Mouse (Mus musculus) thymus, postnatal 0 days (tissue): ENCODE measurements around the gene Tk1. TPM values are rescaled to one million over a fixed set of nuclear protein-coding genes. Genes with fewer than 3 reads are reported as not detected.
"Not testable (repeated sequence)": the region's sequence is repeated elsewhere in the genome, so short reads cannot be mapped to it uniquely, and the experiment has no call there.

Experiments
- DNase-seq: peaks from one replicate; pipeline ENCODE4 v3.0.0-alpha.2; 2015; ENCODE audit warnings: low spot score
- polyA plus RNA-seq: library from polyadenylated mRNA; unstranded; fragments of >200 nt; fragmentation: Nextera tagmentation; extraction: Ambion mirVana; gene quantifications from 2 replicates; pipeline ENCODE4 v1.2.1, GENCODE M21; 2015

Tk1 gene
- polyA plus RNA-seq, 1 experiment from 2014 or later = 133 TPM

DNA sequence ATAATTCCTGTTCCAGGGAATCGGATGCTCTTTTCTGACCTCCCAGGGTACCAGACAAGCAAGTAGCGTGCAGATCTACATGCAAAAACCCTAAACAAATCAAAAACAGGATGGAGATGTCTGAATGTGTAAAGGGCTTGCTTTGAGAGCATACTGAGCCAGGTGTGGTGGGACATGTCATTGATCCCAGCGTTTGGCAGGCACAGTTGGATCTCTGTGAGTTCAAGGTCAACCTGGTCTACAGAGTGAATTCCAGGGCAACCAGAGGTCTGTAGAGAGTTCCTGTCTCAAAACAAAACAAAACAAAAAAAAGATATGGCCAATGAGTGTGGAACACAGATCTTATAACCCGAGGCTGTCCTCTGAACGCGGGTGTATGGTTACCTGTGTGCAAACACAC lies 2.5 kb downstream of the Tk1 start:
- DNase-seq = no peak

DNA sequence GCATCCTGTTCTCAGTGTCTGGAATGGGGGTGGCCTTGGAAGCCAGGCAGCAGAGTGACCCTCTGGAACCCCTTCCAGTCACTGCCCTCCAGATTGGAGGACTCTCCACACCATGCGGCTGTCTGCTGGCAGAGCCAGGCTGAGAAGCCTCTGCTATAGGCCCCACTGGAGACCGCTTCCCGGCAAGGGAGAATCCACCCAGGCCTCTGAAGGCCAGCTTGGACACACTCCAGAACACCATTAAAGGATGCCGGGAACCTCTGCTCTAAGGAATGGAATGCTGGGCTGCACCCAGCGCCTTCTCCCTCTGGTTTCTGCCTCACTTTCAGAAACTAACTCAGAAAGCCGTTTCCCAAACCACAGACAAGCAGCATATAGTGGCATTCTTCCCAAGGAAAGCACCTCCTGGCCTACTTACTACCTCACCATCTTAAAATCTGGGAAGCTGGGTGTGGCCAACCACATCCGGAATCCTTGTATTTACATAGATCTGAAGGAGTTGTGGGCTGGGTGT lies 3.1 kb downstream of the Tk1 start:
- DNase-seq = no peak

DNA sequence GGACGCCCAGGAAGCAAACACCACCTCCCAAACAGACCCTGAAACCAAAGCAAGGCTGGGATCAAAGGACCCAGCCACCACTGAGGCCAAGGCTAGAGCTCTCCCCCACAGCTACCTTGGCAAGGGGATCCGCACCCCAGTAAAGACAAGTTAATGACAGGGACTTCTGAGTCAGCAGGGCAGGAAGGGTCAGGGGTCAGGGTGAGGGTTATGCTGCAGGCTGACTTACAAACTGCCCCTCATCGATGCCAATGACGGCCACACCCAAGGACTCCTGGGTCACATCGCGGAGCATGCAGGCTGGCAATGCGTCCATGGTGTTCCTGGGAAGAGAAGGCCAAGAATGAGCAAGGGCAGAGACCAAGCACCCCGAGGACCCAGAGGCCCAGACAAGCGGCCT lies 4.0 kb downstream of the Tk1 start:
- DNase-seq = no peak

DNA sequence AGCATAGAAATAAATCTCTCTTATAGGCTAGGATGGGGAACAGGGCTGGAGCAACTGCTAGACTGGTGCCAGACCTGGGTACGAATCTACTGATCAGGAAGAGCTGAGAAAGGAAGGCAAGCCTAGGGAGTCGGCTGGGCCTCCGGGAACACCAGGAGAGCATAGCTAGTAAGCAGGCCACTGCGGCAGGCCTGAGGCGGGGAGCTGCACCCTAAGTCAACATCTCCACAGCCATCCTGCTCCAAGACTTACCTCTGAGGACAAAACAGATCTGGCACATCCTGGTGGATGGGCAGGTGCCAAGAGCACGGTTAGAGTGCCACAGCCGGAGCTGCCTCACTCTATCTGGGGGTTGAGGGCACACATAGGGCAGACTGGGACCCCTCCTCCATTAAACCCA lies 5.7 kb downstream of the Tk1 start:
- no peak for DNase-seq

DNA sequence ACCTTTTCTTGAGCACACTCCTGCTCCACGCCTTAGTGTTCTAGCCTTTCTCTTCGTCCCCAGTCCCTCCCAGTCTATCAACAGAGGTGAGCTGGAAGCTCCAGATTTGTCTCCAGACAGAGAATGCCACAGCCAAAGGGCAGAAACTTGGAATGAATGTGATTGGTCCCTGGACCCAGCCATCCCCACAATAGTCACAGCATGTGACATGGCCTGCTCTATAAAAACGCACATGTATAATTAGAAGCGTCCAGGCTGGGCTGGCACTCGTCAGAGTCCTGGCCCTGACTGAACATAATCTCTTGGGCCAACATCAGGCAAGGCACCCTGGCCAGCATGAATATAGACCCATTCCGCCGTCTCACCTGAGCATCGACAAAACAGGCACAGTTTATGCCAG lies 6.8 kb downstream of the Tk1 start:
- DNase-seq = no peak

DNA sequence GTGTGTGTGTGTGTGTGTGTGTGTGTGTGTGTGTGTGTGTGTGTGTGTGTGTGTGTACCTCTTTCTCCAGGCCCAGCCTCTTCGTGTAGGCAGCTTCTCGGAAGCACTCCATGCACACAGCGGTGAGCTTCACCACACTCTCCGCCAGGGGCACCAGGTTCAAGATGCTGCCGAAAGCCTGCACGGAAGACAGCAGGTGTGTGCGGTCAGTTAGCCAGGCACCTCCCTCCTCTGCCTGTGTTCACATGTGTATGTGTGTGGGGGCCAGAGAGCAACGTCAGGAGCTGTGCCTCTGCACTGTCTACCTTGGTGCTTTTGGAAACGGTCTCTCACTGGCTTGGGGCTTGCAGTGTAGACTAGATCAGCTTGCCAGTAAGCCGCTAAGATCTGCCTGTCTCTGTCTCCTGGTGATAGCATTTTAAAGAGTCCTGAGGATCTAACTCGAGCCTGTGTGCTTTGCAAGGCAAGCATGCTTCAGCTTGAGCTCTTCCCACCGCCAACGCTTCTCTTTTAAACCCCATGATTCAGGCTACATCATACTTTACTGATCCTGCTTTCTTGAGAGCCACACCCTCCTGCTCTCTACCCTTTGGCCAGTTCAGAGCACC lies 9.4 kb downstream of the Tk1 start:
- no peak for DNase-seq

DNA sequence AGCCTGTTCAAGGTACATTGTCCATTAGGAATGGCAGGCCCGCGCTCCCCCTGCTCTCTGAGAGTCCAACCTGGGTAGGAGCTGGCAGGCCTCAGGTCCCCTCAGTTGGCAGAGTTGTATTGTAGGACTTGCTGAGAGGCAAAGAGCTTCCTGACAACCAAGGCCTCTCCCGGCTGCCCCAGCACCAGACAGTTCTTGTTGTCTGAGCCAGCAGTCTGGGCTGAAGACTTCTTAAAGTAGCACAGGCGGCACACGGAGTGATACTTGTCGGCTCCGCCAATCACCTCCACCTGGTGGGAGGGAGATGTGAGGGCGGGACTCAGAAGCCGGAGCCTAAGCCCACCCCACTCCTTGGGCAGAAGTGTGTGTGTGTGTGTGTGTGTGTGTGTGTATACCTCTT lies 10.0 kb downstream of the Tk1 start:
- DNase-seq = not testable (repeated sequence)

DNA sequence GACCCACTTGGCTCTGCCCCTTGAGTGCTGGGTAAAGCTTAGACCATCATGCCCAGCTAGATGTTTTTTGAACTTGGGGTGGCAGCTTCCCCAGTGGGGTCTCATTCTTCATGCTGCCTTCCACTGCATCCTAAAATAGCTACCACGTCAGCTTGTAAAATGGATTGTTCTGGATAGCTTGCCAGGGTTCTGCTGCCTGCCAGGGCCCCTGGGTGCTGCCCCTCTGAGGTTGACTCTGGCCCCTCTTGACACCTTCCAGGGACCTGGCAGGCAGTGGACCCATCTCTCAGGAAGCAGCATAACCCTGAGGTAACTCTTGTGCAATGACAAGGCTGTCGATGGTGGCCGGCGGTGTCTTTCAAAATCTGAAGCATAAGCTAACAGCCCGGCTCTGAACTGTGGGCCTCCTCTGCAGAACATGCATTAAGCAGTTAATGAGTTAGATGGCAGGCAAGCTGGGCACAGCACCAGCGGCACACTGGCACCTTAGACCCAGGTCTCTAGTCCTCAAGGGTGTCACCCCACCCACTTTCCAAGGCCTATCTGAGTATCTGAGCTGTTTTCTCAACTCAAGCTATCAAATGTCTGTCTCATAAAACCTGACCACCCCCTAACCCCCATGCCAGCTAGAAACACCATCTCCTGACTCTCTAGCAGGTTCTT lies 11.1 kb downstream of the Tk1 start:
- no peak for DNase-seq

DNA sequence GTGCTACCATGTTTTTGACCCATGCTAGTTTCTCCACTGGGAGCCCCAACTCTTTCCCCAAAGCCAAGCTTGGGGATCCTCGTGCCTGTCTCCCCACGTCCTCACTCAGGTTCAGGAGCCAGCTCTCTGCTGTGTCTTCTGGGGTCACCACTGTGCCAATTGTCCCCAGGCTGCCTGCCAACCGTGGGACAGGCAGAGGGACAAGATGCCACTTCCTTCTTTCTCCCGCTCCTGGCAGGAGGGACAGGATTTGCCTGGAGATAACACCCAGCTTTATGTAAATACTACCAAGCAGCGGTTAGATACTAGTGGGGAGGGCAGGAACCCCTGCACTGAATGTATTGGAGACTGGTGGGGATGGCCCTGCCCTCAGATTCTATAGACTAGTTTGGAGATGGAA lies 12.0 kb downstream of the Tk1 start:
- no peak for DNase-seq

DNA sequence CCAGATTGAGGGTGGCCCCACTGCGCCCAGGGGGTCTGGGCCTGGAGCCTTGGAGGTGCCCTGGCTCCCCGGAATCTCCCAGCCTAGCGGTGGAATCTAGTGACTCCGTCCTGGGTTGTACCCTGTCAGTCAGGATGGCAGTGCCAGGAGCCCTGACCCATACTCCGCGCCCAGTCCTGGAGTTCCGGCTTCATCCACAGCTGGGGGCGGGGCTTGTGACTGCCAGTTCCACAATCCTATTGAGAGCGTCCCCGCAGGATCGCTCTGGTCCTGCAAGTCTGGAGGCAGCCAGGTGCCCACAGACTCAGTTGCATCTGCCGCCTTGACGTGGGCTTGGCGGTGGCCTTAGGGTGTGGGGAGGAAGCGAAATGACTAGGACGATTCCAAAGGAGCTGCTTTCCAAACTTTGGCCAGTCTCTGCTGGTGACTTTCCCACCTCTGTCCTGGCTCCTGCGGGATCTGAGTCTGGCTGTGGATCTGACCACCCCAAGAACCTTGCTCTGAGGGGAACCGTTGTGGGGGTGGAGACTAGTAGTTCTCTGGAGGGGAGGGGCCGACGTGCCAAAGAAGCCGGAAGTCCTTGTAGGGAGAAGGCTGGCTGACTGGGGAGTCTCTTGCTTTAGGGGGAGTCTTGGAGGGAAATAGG lies 15.4 kb downstream of the Tk1 start:
- peak; percentile 87 for DNase-seq

DNA sequence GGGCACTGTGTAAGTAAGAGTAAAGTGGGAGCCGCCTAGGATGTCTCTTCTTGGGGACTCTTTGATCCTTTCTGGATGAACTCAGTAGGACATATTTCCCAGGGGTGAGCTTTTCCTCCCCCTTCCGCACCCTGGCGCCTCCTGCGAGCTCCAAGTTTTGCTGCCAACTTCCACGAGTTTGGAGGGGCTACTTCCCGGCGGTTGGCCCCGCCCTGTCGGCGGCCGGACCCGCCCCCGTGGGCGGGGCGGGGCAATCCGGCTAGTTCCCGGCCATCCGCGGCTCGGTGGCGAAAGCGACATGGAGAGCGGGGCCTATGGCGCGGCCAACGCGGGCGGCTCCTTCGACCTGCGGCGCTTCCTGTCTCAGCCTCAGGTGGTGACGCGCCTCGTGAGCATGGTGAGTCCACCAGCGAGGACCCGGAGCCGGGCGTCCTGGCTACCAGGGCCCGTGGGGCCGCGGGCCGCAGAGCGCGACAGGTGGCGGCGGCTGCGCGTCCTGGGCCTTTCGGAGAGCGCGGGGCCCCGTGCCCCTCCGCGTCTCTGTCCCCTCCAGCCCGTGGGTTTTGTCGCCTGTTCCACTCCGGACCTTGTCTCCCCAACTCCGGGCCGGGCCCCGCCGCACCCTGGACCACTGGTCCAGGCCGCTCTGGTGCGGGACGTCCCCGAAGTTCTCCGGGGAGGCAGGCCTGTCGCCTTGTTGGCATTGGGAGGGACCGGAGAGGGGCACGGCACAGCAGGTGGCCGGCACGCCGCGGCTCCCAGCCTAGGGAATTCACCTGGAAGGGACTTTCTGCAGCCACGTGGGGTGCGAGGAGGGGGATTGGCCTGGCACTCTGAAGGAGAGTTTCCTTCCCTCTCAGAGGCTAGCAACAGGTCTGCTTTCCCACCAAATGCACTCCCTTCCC lies 16.2 kb downstream of the Tk1 start, which contains the start of the genes Gm20708 and Syngr2:
Gene Gm20708, plus strand, starts transcription at position 262 of the 905 bp plus-strand sequence.
Gene Syngr2, plus strand, starts transcription at position 262 of the 905 bp plus-strand sequence.
- DNase-seq = peak; percentile 72

DNA sequence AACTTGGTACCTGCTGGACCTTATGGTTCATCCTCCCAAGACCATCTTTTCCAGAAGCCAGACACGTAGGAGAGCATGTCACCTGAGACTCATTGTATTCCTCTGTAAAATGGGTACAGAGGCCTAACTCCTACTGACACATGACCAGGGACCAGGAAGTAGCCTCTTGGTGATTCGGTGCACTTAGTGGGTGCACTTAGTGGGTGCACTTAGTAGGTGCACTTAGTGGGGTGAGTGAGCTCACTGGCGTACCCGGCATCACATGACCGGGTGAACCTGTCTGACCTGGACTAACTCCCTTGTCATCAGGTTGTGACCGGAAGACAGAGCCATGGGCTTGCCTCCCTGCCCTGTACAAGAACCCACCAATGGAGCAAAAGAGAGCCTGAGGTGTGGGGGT lies 19.1 kb downstream of the Tk1 start:
- no peak for DNase-seq

DNA sequence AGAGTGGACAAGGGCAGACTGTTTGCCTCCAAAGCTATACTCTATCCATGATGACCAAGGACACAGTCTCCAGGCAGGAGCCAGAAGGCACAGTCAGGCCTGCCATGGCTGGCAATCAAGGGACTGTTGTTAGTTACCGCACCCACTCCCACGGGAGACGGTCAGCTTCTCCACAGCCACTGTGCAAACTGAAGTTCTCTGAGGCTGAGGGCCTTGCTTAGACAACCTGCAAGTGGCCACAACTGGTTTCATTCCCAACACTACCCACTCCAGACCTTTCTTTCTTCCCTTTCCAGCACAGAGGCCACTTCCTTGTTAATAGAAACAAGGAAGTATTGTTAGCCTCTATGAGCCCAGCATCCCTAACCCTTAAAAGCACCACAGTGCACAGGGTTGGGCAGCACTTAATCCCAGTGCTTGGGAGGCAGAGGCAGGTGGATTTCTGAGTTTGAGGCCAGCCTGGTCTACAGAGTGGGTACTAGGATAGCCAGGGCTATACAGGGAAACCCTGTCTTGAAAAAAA lies 22.7 kb downstream of the Tk1 start:
- no peak for DNase-seq

DNA sequence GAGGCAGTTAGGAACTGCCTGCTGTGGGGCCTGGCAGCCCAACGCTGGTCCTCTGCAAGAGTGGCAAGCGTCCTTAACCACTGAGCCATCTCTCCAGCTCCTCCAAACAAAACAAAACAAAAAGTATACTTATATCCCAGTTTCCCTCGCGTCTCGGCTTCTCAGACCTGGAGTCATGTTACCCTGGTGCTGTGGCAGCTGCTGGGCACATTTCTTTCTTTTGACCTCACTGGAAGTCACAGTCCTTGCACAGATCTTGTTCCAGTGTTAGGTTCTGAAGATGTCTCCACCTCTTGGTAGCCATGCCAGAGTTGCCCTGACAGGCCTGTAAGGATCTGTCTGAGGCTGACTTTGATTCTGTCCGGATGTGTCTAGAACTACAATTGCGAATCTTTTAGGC lies 24.2 kb downstream of the Tk1 start:
- DNase-seq = no peak

DNA sequence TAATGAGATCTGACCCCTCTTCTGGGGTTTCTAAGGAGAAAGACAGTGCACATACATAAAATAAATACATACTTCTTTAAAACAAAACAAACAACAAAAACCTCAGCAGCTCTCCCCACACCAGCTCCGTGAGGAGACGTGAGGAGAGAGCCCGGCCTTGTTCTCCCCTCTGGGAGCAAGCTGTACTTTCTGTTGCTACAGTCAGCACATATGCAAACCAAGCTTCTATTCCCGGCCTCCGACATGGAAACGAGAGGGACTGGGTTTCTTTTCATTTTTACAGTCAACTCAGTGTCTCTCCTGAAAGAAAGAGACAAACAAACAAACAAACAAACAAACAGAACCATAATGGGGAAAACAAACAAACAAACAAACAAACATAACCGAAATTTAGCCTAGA lies 25.9 kb downstream of the Tk1 start:
- no peak for DNase-seq

DNA sequence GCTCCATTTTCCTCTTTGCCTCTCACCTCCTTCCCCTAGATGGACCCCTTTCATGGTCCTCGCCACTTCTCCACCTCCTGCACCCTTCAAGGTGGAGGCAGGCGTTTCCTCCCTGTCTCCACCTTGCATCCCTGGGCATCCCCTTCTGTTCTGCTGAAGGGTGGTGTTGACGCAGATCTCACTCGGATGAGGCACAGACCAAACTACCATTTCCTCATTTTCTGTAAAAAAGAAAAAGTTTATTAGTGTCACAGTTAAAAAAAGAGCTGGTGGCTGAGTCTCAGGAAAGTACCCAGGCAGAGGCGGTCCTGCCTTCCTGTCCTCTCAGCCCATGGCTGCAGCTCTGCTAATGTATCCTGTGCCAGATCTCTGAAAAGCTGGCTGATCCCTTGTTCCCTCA lies 26.7 kb downstream of the Tk1 start:
- no peak for DNase-seq

DNA sequence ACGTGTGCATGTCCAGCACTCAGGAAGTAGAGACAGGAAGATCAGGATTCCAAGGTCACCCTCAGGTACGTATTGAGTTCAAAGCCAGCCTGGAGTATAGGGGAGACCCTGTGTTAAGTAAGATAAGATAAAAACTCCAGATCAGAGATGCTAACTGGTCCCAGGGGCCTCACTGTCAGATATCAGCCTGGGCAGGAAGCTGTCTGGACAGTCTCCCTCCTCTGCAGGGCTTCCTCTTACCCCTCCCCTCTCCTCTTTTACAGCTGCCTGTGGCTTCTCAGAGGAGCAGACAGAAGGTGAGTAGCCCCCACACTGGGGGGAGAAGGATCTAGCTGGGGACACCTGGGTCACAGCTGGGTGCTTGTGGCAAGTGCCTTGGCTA lies 27.7 kb downstream of the Tk1 start:
- DNase-seq = peak; percentile 47

DNA sequence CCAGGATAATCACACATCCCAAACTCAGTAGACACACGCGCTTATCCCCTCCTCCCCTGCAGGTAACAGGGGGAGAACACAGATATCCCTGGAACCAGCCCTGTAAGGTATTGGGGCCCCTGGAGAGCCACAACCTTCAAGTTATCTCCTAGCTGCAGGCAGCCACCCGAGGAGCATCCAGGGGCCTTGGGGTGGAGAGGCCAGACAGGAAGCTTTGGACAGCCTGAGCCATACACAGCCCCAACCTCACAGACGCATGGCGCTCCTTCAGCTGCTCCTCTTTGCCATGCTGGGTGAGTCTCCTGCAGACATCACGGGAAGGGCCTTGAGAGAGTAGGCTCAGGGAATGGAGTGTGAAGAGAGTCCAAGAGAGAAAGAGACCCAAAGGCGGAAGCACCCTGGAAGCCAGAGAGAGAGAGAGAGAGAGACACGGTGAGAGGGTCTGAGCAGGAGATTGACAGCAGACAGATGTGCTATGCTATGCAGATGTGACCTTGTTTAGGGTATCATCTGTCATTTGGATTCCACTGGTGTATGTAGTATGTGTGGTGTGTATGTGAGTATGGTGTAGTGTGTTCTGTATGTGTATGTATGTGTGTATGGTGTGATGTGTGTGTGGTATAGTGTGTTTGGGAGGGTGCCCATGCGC lies 28.3 kb downstream of the Tk1 start, which contains the start of gene 6030468B19Rik:
Gene 6030468B19Rik, plus strand, starts transcription at position 150 of the 649 bp plus-strand sequence.
- peak; percentile 39 for DNase-seq

DNA sequence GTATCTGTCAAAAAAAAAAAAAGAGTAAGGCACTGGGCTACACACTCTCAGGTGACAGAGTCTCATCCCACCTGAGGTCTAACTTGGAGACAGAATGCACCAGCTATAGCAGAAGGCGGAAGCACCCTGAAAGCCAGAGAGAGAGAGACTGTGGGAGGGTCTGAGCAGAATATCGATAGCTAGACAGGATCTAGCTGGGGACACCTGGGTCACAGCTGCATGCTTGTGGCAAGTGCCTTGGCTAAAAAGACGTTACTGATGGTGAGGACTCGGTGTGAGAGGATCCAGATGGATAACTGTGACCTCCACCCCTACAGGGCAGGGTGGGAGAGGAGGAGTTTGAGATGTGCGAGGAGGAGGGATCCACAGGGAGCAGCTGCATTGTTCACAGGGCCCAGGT lies 28.9 kb downstream of the Tk1 start:
- DNase-seq = peak; percentile 31

DNA sequence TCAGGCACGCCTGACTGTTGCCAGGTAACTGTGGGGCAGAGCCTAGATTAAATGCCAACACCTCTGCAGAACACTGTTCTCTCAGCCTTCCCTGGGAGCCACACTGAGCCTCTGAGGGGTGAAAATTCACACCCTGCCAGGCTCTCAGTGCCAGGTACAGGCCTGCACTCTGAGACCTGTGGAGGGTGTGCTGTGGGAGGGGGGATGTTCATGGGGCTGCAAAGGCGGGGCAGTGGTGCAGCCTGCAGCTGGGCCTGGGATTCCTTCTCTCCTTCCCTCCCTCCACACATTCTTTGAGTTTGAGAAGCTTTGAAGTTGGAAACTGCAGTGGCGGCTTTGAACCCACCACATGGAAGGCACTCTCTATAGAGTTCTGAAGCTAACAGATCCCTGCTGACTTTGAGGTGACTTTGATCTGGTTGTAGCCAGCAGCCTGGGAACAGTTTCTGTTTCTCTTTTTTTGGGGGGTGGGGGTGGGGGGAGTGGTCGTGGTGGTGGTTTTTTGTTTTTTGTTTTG lies 31.8 kb downstream of the Tk1 start:
- peak; percentile 72 for DNase-seq
